Mouse (Mus musculus) spleen, adult 2 months (tissue): ENCODE results near the gene Rbbp8nl. TPM values are rescaled to one million over a fixed set of nuclear protein-coding genes. Genes with fewer than 3 reads are reported as not detected.
"Not testable (repeated sequence)": the region's sequence is repeated elsewhere in the genome, so short reads cannot be mapped to it uniquely, and the experiment has no call there.

Experiments
- DNase-seq, 2 experiments: peaks; one replicate each; pipeline versions ENCODE4 v3.0.0 to v3.0.0-alpha.2; 2012 to 2021; ENCODE audit warnings: low spot score in 2 of 2, low read depth in 1 of 2
- H3K27ac ChIP-seq: fragments of 200-500 bp; 2 replicates; pipeline ENCODE4 v1.5.1; 2012; ENCODE audit warnings: low read length, inconsistent platforms; ENCODE audit not compliant: insufficient read depth
- H3K27me3 ChIP-seq: fragments of 200-500 bp; 2 replicates; pipeline ENCODE4 v1.6.1; 2012; ENCODE audit warnings: mild to moderate bottlenecking, moderate library complexity, low read length, inconsistent platforms; ENCODE audit not compliant: control insufficient read depth, insufficient read depth
- H3K36me3 ChIP-seq: fragments of 200-500 bp; 2 replicates; pipeline ENCODE4 v1.6.1; 2012; ENCODE audit warnings: mild to moderate bottlenecking, low read length, inconsistent platforms; ENCODE audit not compliant: control insufficient read depth, insufficient read depth
- H3K4me1 ChIP-seq: fragments of 200-500 bp; 2 replicates; pipeline ENCODE4 v1.6.1; 2011; ENCODE audit warnings: inconsistent platforms; ENCODE audit not compliant: control insufficient read depth, insufficient read depth, insufficient read length
- H3K4me3 ChIP-seq: fragments of 200-500 bp; 2 replicates; pipeline ENCODE4 v1.5.1; 2011; ENCODE audit warnings: mild to moderate bottlenecking, inconsistent platforms; ENCODE audit not compliant: insufficient read depth, insufficient read length; ENCODE audit errors: extremely low read depth
- CTCF ChIP-seq: fragments of 200-500 bp; IDR thresholded peaks from 2 replicates; pipeline ENCODE4 v1.5.1; 2011; ENCODE audit warnings: mild to moderate bottlenecking, inconsistent platforms; ENCODE audit not compliant: insufficient read depth, insufficient read length, insufficient replicate concordance; ENCODE audit errors: extremely low read depth
- POLR2A ChIP-seq: fragments of 200-500 bp; IDR thresholded peaks from 2 replicates; pipeline ENCODE4 v1.6.1; 2011; ENCODE audit warnings: low read depth, low read length, inconsistent platforms
- WGBS: fragments of 180-500 bp; shearing (Covaris S2); methylation state at CpG from one replicate; pipeline ENCODE4 v1.1.7; 2018; 5-methylcytosine and 5-hydroxymethylcytosine counted together
- polyA plus RNA-seq: library from polyadenylated mRNA; depleted of rRNA; stranded (reverse); fragments of >200 nt; gene quantifications from 2 replicates; pipeline ENCODE4 v1.2.3, GENCODE M21; 2012

The Rbbp8nl gene
- polyA plus RNA-seq, 1 experiment: not detected

DNA sequence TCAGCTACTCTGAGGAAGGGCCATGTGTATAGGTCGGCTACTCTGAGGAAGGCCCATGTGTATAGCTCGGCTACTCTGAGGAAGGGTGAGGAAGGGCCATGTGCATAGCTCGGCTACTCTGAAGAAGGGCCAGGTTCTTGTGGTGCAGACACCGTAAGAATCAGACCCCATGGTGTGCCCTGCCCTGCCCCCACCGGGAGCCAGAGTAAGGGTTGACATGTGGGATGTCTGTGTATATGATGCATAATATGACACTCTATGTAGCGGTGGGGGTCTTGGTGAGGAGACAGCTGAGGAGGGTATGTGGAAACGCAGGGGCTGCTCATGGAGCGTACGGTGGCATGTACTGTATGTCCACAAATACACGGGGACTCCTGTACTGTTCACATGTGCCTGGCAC is 20.4 kb downstream of the Rbbp8nl start:
- no peaks in the 10 kb centered on the region; the same call in 1 of the 2 replicates for H3K36me3 ChIP-seq
- peaks cover 28% of the 10 kb centered on the region; the same call in 1 of the 2 replicates for H3K4me1 ChIP-seq
- no peak for DNase-seq
- H3K27me3 ChIP-seq: no peaks in the 10 kb centered on the region
- no peak overlapping the region for H3K4me3 ChIP-seq
- no peak overlapping the region for H3K27ac ChIP-seq
- WGBS: 97% methylated on average over 10 of the region's 10 CpGs
- TF ChIP-seq CTCF: no peak
- no peak for TF ChIP-seq POLR2A

DNA sequence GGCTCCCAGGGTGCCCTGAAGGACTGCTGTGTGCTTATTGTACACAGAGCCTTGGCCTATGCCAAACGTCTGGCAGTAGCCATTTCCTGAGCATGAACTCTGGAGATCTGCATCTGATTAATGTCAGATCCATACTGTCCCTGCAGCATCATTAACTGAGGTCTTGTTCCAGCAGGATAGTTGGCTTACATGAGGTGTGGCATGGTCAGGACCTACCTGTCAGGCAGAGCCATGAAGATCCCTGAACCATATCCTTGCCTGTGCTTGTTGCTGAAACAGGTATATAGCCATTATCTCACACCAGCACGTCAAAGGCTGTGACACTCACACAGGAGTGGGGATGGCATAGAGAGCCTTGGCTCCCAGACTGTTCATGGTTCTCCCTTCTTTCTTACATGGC is 21.7 kb downstream of the Rbbp8nl start:
- H3K4me1 ChIP-seq: peaks cover 28% of the 10 kb centered on the region; the same call in 1 of the 2 replicates

DNA sequence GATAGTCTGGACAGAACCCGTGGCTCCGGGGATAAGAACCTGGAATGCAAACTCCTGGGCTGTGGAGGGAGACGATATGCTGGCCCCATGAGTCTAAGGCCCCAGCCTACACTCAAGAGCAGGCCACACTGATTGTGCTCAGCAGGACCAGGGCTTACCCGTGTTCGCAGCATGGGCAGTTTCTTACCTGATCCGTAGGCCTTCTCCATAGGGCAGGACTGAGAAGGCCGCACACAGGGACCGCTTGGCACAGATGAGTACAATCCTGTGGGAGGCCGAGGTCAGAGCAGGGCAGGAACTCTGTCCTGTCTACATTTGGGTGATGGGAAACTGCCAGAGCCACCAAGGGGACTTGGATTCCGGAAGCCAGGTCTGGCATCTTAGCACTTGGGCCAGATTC is 26.8 kb downstream of the Rbbp8nl start:
- no peak overlapping the region for H3K4me3 ChIP-seq
- DNase-seq: no peak
- TF ChIP-seq POLR2A (no peak), CTCF (no peak)
- no peaks in the 10 kb centered on the region for H3K27me3 ChIP-seq
- no peak overlapping the region for H3K27ac ChIP-seq
- 94% methylated on average over 10 of the region's 10 CpGs for WGBS
- H3K36me3 ChIP-seq: peaks cover 16% of the 10 kb centered on the region
- H3K4me1 ChIP-seq: peaks cover 2% of the 10 kb centered on the region; the same call in 1 of the 2 replicates

More for the DNA sequence above, 21.7 kb downstream of the Rbbp8nl start:
- no peak for DNase-seq
- 77% methylated on average over 2 of the region's 2 CpGs for WGBS
- no peak for TF ChIP-seq POLR2A
- no peak for TF ChIP-seq CTCF
- H3K27me3 ChIP-seq: no peaks in the 10 kb centered on the region
- H3K27ac ChIP-seq: no peak overlapping the region
- H3K4me3 ChIP-seq: no peak overlapping the region
- peaks cover 5% of the 10 kb centered on the region for H3K36me3 ChIP-seq

DNA sequence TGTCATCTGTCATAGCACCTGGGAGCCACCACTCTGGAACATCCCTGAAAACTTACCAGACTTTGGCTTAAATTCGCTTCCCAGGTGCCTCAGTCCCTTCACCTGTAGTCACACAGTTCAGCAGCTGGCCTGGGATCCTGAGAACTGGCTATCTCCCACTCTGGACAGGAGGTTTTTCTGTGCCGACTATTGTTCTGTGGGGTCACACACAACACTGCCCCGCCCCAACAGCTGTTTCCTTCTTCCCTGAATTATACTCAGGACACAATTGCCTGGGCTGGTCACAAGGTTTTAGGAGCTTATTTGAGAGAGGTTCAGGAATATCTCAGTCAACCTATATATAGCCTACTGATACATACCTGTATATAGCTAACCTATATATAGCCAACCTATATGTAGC is 27.2 kb downstream of the Rbbp8nl start:
- DNase-seq: no peak
- H3K4me1 ChIP-seq: peaks cover 3% of the 10 kb centered on the region; the same call in 1 of the 2 replicates
- no peak overlapping the region for H3K4me3 ChIP-seq
- H3K36me3 ChIP-seq: peaks cover 16% of the 10 kb centered on the region
- TF ChIP-seq CTCF: no peak
- TF ChIP-seq POLR2A: no peak
- no peak overlapping the region for H3K27ac ChIP-seq
- no peaks in the 10 kb centered on the region for H3K27me3 ChIP-seq
- WGBS: 86% methylated on average over 3 of the region's 3 CpGs

DNA sequence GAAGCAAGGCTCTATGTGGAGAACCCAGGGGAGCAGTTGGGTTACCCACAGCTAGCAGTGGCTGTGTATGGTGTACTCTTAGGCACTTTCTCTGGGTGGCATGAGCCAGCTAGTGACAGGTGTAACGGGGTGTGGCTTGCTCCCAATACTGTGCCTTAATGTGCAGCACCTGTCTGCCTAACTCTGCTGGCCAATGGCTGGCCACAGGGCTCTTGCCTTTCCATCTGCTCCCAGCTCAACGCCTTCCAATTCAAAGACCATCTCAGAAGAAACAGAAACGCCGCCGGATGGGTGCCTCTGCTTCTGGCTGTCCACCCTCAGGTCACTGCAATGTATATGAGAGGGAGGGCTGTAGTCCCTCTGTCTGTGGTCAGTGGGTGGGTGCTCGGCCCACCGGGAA is 27.8 kb downstream of the Rbbp8nl start:
- no peak for DNase-seq
- 90% methylated on average over 7 of the region's 7 CpGs for WGBS
- Histone ChIP-seq H3K27ac (no peak overlapping the region), H3K4me1 (peaks cover 3% of the 10 kb centered on the region; the same call in 1 of the 2 replicates), H3K4me3 (no peak overlapping the region), H3K36me3 (peaks cover 16% of the 10 kb centered on the region), H3K27me3 (no peaks in the 10 kb centered on the region)
- TF ChIP-seq POLR2A: no peak
- TF ChIP-seq CTCF: no peak

DNA sequence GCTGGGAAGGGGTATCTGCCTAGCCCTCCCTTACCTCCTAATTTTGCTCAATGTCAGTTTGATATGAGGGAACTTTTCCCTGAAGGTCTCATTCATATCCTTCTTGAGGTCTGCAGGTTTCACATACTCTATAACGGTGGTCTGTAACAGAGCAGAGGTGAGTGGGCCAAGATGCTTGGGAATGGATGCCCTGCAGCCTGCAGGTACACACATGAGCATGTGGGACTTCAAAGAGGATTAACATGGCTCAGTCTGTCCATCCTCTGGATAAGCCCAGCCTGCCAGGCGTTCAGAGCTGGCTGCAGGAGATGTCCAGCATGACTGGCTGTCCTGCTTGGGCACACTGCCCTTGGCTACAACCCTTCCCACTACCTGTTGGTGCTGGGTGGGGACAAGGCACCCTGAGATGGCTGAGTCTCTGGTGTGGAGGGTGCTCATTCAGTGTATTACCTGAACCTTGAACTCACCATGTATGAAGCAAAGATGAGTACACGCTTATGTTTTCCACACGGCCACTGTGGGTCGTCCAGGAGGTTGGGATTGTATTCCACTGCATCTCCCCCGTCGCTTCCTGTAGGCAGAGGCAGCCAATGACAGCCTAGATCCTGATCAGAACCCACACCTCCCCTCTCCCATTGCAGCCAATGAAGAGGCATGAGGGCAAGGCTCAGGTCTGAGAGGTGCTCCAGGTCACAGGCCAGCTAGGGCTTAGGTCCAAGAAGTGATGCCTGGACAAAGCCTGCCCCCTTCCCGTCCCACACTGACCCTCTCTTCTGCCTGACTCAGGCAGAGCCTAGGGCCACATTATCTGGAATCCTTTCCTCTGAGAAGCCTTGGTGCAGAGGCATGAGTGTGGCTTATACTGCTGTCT is 28.8 kb downstream of the Rbbp8nl start:
- no peaks in the 10 kb centered on the region for H3K27me3 ChIP-seq
- no peak overlapping the region for H3K4me3 ChIP-seq
- TF ChIP-seq POLR2A: no peak
- 90% methylated on average over 8 of the region's 8 CpGs for WGBS
- H3K27ac ChIP-seq: no peak overlapping the region
- DNase-seq: no peak
- H3K36me3 ChIP-seq: peaks cover 16% of the 10 kb centered on the region
- peaks cover 9% of the 10 kb centered on the region; the same call in 1 of the 2 replicates for H3K4me1 ChIP-seq

DNA sequence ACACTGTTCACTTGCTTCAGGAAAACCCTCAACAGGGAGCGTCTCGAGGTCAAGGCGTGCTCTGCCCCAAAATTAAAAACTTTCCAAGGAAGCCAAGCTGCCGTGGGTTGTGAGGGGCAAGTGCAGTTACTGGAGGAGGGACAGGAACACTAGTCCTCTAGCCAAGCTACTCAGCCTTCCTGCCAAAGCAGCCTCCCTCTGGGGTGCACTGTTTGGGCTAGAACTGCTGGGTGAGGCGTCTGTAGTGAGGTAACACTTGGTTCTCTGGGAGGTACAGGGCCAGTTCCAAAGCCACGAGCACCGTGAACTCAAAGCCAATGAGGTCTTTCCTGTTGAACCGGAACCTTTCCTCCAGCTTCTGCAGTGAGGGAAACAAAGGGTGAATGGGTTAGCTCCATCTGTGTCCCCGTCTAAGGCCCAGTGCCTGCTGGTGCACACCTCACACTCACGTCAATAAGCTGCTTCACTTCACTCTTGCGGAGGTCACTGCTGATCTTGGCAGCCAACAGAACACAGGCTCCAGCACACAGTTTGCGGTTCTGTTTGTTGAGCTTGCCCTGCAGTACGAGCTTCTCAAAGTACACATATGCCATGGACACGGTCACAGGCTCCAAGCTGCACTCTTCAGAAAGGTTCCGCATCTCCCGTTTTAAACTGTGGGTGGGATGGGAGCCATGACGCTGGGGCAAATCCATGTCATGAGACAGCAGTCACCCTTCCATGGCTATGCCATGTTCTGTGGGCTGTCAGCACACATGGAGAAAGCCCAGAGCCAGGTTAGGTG is 29.7 kb downstream of the Rbbp8nl start:
- peaks cover 16% of the 10 kb centered on the region for H3K36me3 ChIP-seq
- not testable (repeated sequence) for DNase-seq, H3K4me1 ChIP-seq, H3K27me3 ChIP-seq, H3K4me3 ChIP-seq, H3K27ac ChIP-seq
- WGBS: 84% methylated on average over 17 of the region's 17 CpGs

DNA sequence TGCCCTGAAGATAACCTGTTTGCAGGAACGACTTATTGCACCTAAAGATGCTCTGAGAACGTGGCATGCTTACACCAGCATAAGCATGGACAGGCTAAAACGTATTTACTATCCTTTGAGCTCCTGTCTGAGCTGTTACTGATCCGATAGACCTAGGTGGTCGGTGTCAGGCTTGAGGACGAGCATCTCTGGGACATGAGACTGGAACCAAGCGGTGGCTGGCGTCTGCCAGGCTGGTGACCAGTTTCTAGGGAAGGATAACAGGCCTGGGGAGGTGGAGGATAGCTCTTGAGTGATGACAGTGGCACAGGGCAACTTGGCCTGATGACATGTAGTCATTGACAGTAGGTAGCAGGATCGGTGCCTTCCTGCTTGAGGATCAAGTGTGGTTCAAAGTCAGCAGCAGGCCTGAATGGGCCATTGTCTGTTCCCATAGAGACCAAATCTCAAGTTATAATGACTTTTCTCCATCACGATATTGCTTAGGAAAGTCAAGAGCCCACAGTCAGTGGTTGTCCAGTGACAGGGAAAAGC is 30.7 kb downstream of the Rbbp8nl start:
- not testable (repeated sequence) for H3K27me3 ChIP-seq, H3K27ac ChIP-seq, H3K4me3 ChIP-seq, DNase-seq, H3K4me1 ChIP-seq
- peaks cover 16% of the 10 kb centered on the region for H3K36me3 ChIP-seq
- 87% methylated on average over 10 of the region's 10 CpGs for WGBS
